Mouse (Mus musculus) ES-E14 (cell line): Measurements from ENCODE around the gene Hspb2.

Experiments used
- HCFC1 ChIP-seq: IDR thresholded peaks from 2 replicates; pipeline ENCODE4 v1.6.1; 2012; ENCODE audit warnings: low read length, inconsistent platforms, borderline replicate concordance; ENCODE audit not compliant: insufficient read depth
- ZC3H11A ChIP-seq: IDR thresholded peaks from 2 replicates; pipeline ENCODE4 v1.6.1; 2012; ENCODE audit warnings: low read depth, mild to moderate bottlenecking, inconsistent platforms, low read length, borderline replicate concordance

DNA sequence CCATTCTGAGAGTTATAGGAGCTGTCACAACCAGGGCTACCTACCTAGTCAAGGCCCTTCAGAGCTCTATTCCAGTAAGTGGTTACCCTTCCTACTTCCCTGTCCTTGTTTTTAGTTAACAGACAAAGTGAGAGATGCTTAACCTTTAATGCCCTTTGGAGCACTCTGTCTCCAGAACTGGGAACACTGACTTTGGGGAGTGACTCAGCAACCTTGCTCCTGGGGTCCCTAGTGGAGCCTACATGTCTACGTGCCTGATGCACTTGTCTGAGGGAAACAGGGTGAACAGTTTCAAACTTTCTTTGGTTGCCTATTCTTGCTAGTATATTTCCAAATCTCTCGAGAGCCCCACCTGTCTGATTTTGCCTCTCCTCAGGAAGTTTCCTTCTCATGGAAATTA is 9.4 kb downstream of the Hspb2 start:
- TF ChIP-seq HCFC1 = no peak
- TF ChIP-seq ZC3H11A = no peak
